Mouse (Mus musculus) cortical plate, adult 2 months (tissue): ENCODE data around the gene Ubl7.

Experiments used
- CTCF ChIP-seq: fragments of 200-500 bp; IDR thresholded peaks from 2 replicates; pipeline ENCODE4 v1.5.1; 2011; ENCODE audit warnings: mild to moderate bottlenecking, control low read depth, low read length; ENCODE audit not compliant: insufficient read depth; ENCODE audit errors: extremely low read depth
- POLR2A ChIP-seq: fragments of 200-500 bp; IDR thresholded peaks from 2 replicates; pipeline ENCODE4 v1.6.1; 2011; ENCODE audit warnings: mild to moderate bottlenecking, low read length, control low read depth; ENCODE audit not compliant: insufficient read depth; ENCODE audit errors: extremely low read depth

GRCm38 (mm10) chr9:57972776-57973439 is 62.1 kb downstream of the Ubl7 start:
- no peak for TF ChIP-seq CTCF
- no peak for TF ChIP-seq POLR2A
